Mouse (Mus musculus) 3T3-L1 (cell line): ENCODE measurements around the gene Fam3b.

Experiments
- DNase-seq: peaks from one replicate; pipeline ENCODE4 v3.0.0-alpha.2; 2015; ENCODE audit warnings: low read depth, low spot score

The Fam3b gene

GRCm38 (mm10) chr16:97492369-97492768 is 22.2 kb downstream of the Fam3b start:
- no peak for DNase-seq

GRCm38 (mm10) chr16:97478655-97479054 is 36.0 kb downstream of the Fam3b start:
- no peak for DNase-seq

- DNase-seq = no peak
Measured at GRCm38 (mm10) chr16:97476524-97476923, 38.1 kb downstream of the Fam3b start.

- DNase-seq = peak; percentile 93
Measured at GRCm38 (mm10) chr16:97475581-97475980, 39.0 kb downstream of the Fam3b start.

- DNase-seq = no peak
Measured at GRCm38 (mm10) chr16:97474671-97475070, 39.9 kb downstream of the Fam3b start.

- no peak for DNase-seq
Measured at GRCm38 (mm10) chr16:97467993-97468791, 46.4 kb downstream of the Fam3b start.

- DNase-seq = no peak
Measured at GRCm38 (mm10) chr16:97467472-97467871, 47.1 kb downstream of the Fam3b start.

- peak; percentile 65 for DNase-seq
Measured at GRCm38 (mm10) chr16:97466182-97466957, 48.2 kb downstream of the Fam3b start.

GRCm38 (mm10) chr16:97462481-97463181 is 52.0 kb downstream of the Fam3b start, which contains the start of gene Mx1:
Gene Mx1 (minus strand): TSS chr16:97462907.
- peak; percentile 51 for DNase-seq

- DNase-seq = peak; percentile 66
Measured at GRCm38 (mm10) chr16:97461271-97461670, 53.3 kb downstream of the Fam3b start.

GRCm38 (mm10) chr16:97459831-97460230 is 54.8 kb downstream of the Fam3b start:
- DNase-seq = no peak

- peak; percentile 72 for DNase-seq
Measured at GRCm38 (mm10) chr16:97447386-97447785, 67.2 kb downstream of the Fam3b start.

- DNase-seq = peak; percentile 85
Measured at GRCm38 (mm10) chr16:97443670-97444263, 70.8 kb downstream of the Fam3b start.

GRCm38 (mm10) chr16:97441967-97442366 is 72.6 kb downstream of the Fam3b start:
- no peak for DNase-seq

- DNase-seq = no peak
Measured at GRCm38 (mm10) chr16:97438191-97438590, 76.4 kb downstream of the Fam3b start.

- DNase-seq = no peak
Measured at GRCm38 (mm10) chr16:97437448-97438056, 77.1 kb downstream of the Fam3b start.

- peak; percentile 6 for DNase-seq
Measured at GRCm38 (mm10) chr16:97434206-97434605, 80.4 kb downstream of the Fam3b start.

GRCm38 (mm10) chr16:97431328-97431727 is 83.3 kb downstream of the Fam3b start:
- peak; percentile 89 for DNase-seq

GRCm38 (mm10) chr16:97430091-97430490 is 84.5 kb downstream of the Fam3b start:
- no peak for DNase-seq

GRCm38 (mm10) chr16:97428026-97428425 is 86.6 kb downstream of the Fam3b start:
- no peak for DNase-seq

- no peak for DNase-seq
Measured at GRCm38 (mm10) chr16:97423627-97424026, 91.0 kb downstream of the Fam3b start.
